Mouse (Mus musculus) spleen, adult 2 months (tissue): Measurements from ENCODE around the gene AC124108.1.

Experiments
- CTCF ChIP-seq: fragments of 200-500 bp; IDR thresholded peaks from 2 replicates; pipeline ENCODE4 v1.5.1; 2011; ENCODE audit warnings: mild to moderate bottlenecking, inconsistent platforms; ENCODE audit not compliant: insufficient read depth, insufficient read length, insufficient replicate concordance; ENCODE audit errors: extremely low read depth
- POLR2A ChIP-seq: fragments of 200-500 bp; IDR thresholded peaks from 2 replicates; pipeline ENCODE4 v1.6.1; 2011; ENCODE audit warnings: low read depth, low read length, inconsistent platforms

DNA sequence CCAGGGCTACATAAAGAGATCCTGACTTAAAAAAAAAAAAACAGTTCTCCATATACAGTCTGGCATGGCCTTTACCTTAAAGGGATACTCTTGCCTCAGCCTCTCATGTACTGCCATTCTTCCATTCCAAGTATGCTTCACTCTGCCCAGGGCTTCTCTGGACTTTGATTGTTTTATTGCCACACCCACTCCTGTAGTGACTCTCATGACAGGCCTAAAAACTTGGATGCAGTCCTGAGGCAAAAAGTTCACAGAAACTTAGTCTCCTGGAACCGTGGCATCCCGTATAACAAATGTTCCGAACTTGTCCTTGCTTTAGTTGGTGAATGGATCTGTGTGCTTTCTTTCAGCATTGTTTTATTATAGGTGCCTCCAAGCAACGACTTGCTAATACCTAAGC is 55.4 kb downstream of the AC124108.1 start:
- TF ChIP-seq CTCF (no peak), POLR2A (no peak)
